Mouse (Mus musculus) brain, embryonic 18.5 days (tissue): ENCODE data around the gene Hsp90b1.
"Not testable (repeated sequence)": the region's sequence is repeated elsewhere in the genome, so short reads cannot be mapped to it uniquely, and the experiment has no call there.

ENCODE experiments used
- DNase-seq: peaks from one replicate; pipeline ENCODE4 v3.0.0-alpha.2; 2012; ENCODE audit warnings: low read depth, low spot score

Gene Hsp90b1

GRCm38 (mm10) chr10:86705318-86705921 lies at the start of gene Hsp90b1, which contains the start of gene Ttc41:
Hsp90b1 (minus strand) TSS chr10:86705509.
Ttc41 (plus strand) TSS chr10:86705811.
- peak; percentile 99 for DNase-seq

- DNase-seq = no peak
Measured at GRCm38 (mm10) chr10:86744306-86744705, 39.0 kb upstream of the Hsp90b1 start.

GRCm38 (mm10) chr10:86742918-86743317 lies 37.6 kb upstream of the Hsp90b1 start:
- no peak for DNase-seq

- DNase-seq = no peak
Measured at GRCm38 (mm10) chr10:86735036-86735435, 29.7 kb upstream of the Hsp90b1 start.

- DNase-seq = no peak
Measured at GRCm38 (mm10) chr10:86731500-86731863, 26.2 kb upstream of the Hsp90b1 start.

GRCm38 (mm10) chr10:86730823-86731499 lies 25.7 kb upstream of the Hsp90b1 start:
- peak; percentile 57 for DNase-seq

GRCm38 (mm10) chr10:86728176-86728575 lies 22.9 kb upstream of the Hsp90b1 start:
- no peak for DNase-seq

GRCm38 (mm10) chr10:86727548-86727980 lies 22.3 kb upstream of the Hsp90b1 start:
- no peak for DNase-seq

GRCm38 (mm10) chr10:86712156-86712555 lies 6.8 kb upstream of the Hsp90b1 start:
- DNase-seq = no peak

GRCm38 (mm10) chr10:86707134-86707533 lies 1.8 kb upstream of the Hsp90b1 start:
- no peak for DNase-seq

- no peak for DNase-seq
Measured at GRCm38 (mm10) chr10:86705922-86706752, 828 bp upstream of the Hsp90b1 start.

GRCm38 (mm10) chr10:86704589-86705191 lies 619 bp downstream of the Hsp90b1 start:
- DNase-seq = no peak

- DNase-seq = no peak
Measured at GRCm38 (mm10) chr10:86704141-86704540, 1.2 kb downstream of the Hsp90b1 start.

GRCm38 (mm10) chr10:86703375-86703774 lies 1.9 kb downstream of the Hsp90b1 start:
- no peak for DNase-seq

- no peak for DNase-seq
Measured at GRCm38 (mm10) chr10:86702312-86702920, 2.9 kb downstream of the Hsp90b1 start.

- DNase-seq = no peak
Measured at GRCm38 (mm10) chr10:86700973-86701372, 4.3 kb downstream of the Hsp90b1 start.

GRCm38 (mm10) chr10:86700251-86700650 lies 5.1 kb downstream of the Hsp90b1 start:
- DNase-seq = no peak

GRCm38 (mm10) chr10:86686017-86686360 lies 19.3 kb downstream of the Hsp90b1 start:
- not testable (repeated sequence) for DNase-seq

GRCm38 (mm10) chr10:86685179-86686016 lies 19.9 kb downstream of the Hsp90b1 start:
- peak; percentile 66 for DNase-seq

GRCm38 (mm10) chr10:86684797-86685178 lies 20.5 kb downstream of the Hsp90b1 start:
- DNase-seq = not testable (repeated sequence)

GRCm38 (mm10) chr10:86670550-86670949 lies 34.8 kb downstream of the Hsp90b1 start:
- DNase-seq = not testable (repeated sequence)
